ENCODE assay signal across 9 mouse cellular contexts in genomic region chr12:112576749-112577148, GRCm38 (mm10). TPM values are rescaled to one million over a fixed set of nuclear protein-coding genes. Genes with fewer than 3 reads are reported as not detected.
DNase-seq lines count a peak whose midpoint lies in the region; ATAC-seq and TF ChIP-seq lines count a peak whose summit lies in the region.
"Had no signal": no experiment of that assay in that cellular context is flagged by ENCODE, and none has a peak within 500 bp of the region (broad histone marks: within the 10 kb centered on the region; RNA-seq: fewer than 3 reads in every experiment).

No protein-coding gene starts in this region.

- peaks cover 43% of the 10 kb centered on the region for H3K4me1 ChIP-seq in kidney, embryonic 16.5 days (ENCODE audit: insufficient read depth, low read length)
- H3K4me1 ChIP-seq in limb, embryonic 13.5 days = peaks cover 33% of the 10 kb centered on the region

- no peaks in the 10 kb centered on the region for H3K36me3 ChIP-seq in kidney, embryonic 16.5 days (ENCODE audit: insufficient read depth, low read length)
- H3K36me3 ChIP-seq in C2C12 (ENCODE audit: control insufficient read depth, insufficient read depth) = no peaks in the 10 kb centered on the region
- no peaks in the 10 kb centered on the region for H3K36me3 ChIP-seq in limb, embryonic 13.5 days

- peak overlapping the region; percentile 34 for H3ac ChIP-seq in C2C12 (ENCODE audit: control insufficient read depth, insufficient read length, low read depth)

- no peaks in the 10 kb centered on the region for H3K27me3 ChIP-seq in kidney, embryonic 16.5 days (ENCODE audit: insufficient read depth, low read length)
- H3K27me3 ChIP-seq in C2C12 (ENCODE audit: control insufficient read depth, insufficient read depth, insufficient read length) = no peaks in the 10 kb centered on the region
- no peaks in the 10 kb centered on the region for H3K27me3 ChIP-seq in limb, embryonic 13.5 days

- intact Hi-C loops in gastrocnemius, postnatal 14 days (cut with DNase I; ENCODE audit: low total_unique reads) = no loop called here
- intact Hi-C loops in left cerebral cortex, postnatal 4 days (cut with DNase I) = no loop called here

- H3K9me3 ChIP-seq in kidney, embryonic 16.5 days (ENCODE audit: low read length) = no peaks in the 10 kb centered on the region
- H3K9me3 ChIP-seq in limb, embryonic 13.5 days = no peaks in the 10 kb centered on the region

- peak; percentile 89 for ATAC-seq in kidney, embryonic 16.5 days (ENCODE audit: low FRiP score, low TSS enrichment)
- peak; percentile 46; the same call in 1 of the 2 replicates for ATAC-seq in limb, embryonic 13.5 days (ENCODE audit: low FRiP score, low read depth)
- ATAC-seq: forebrain, embryonic 16.5 days had no signal

- H3K9ac ChIP-seq in kidney, embryonic 16.5 days (replicated peaks; ENCODE audit: low read length) = peak overlapping the region; percentile 48
- peak overlapping the region; percentile 48 for H3K9ac ChIP-seq in limb, embryonic 13.5 days

- WGBS in kidney, embryonic 16.5 days = 2% methylated on average over 3 of the region's 3 CpGs
- WGBS in limb, embryonic 13.5 days = 6% methylated on average over 3 of the region's 3 CpGs

- DNase-seq in kidney, adult 8-10 months = no peak
- DNase-seq in NIH3T3 (ENCODE audit: low read depth) = peak; percentile 76
- no peak for DNase-seq in gastrocnemius, postnatal 14 days
- DNase-seq in left cerebral cortex, postnatal 4 days = no peak
- DNase-seq: adrenal gland, postnatal 10 days had no signal

- H3K4me2 ChIP-seq in kidney, embryonic 16.5 days (replicated peaks; ENCODE audit: low read depth, low read length) = peak overlapping the region; percentile 40
- H3K4me2 ChIP-seq in limb, embryonic 13.5 days (replicated peaks) = peak overlapping the region; percentile 41

- TF ChIP-seq CTCF in C2C12 (IDR thresholded peaks at IDR 0.05; ENCODE audit: control insufficient read depth, insufficient read depth, insufficient read length) = no peak

- peak overlapping the region; percentile 94 for H3K27ac ChIP-seq in kidney, embryonic 16.5 days (ENCODE audit: low read length)
- peak overlapping the region; percentile 84 for H3K27ac ChIP-seq in limb, embryonic 13.5 days

- H3K4me3 ChIP-seq in kidney, embryonic 16.5 days (ENCODE audit: low read length) = no peak overlapping the region
- H3K4me3 ChIP-seq in C2C12 (ENCODE audit: insufficient read depth, poor library complexity, severe bottlenecking) = no peak overlapping the region
- no peak overlapping the region for H3K4me3 ChIP-seq in limb, embryonic 13.5 days

- no peaks in the 10 kb centered on the region for H3K79me2 ChIP-seq in C2C12 (ENCODE audit: control insufficient read depth, insufficient read depth)

- no peaks in the 10 kb centered on the region for H3K79me3 ChIP-seq in C2C12 (ENCODE audit: low read depth)

TF ChIP-seq in C2C12, 6 proteins besides CTCF, POLR2A, EP300 and RAD21:
- no peak for TF ChIP-seq FOSL1 (IDR thresholded peaks at IDR 0.05; ENCODE audit: insufficient read depth, low read length, poor library complexity, severe bottlenecking)
- TF ChIP-seq MYOD1 (IDR thresholded peaks at IDR 0.05; ENCODE audit: control insufficient read depth, insufficient read length, low read depth) = peak; percentile 50

RNA-seq across cellular contexts. Expression of gene Inf2, which starts 11.8 kb away (rescaled TPM):
- polyA plus RNA-seq in kidney, embryonic 16.5 days (2015; fragmentation: Nextera tagmentation; extraction: Ambion mirVana) = 4.7 and 5.3 TPM in 2 replicates
- 118 TPM for polyA plus RNA-seq in C2C12 (2012; fragmentation: generic; extraction: Trizol)
- 4.2 and 5.5 TPM in 2 replicates for polyA plus RNA-seq in limb, embryonic 13.5 days (2015; fragmentation: Nextera tagmentation; extraction: Ambion mirVana)
- 10 to 100 TPM; 15.0 to 16.1 TPM for total RNA-seq in gastrocnemius, postnatal 14 days (2021)
- total RNA-seq in left cerebral cortex, postnatal 4 days (2021) = 10 to 100 TPM; 24.7 to 26.7 TPM

RNA-seq across cellular contexts. Expression of gene Adssl1, which starts 43.1 kb away (rescaled TPM):
- polyA plus RNA-seq in kidney, embryonic 16.5 days (2015; fragmentation: Nextera tagmentation; extraction: Ambion mirVana) = 10.7 and 12.7 TPM in 2 replicates
- polyA plus RNA-seq in C2C12 (2012; fragmentation: generic; extraction: Trizol) = 10.1 TPM
- polyA plus RNA-seq in limb, embryonic 13.5 days (2015; fragmentation: Nextera tagmentation; extraction: Ambion mirVana) = 12.8 and 14.7 TPM in 2 replicates
- total RNA-seq in gastrocnemius, postnatal 14 days (2021) = 100 to 1,000 TPM; 462 to 471 TPM
- total RNA-seq in left cerebral cortex, postnatal 4 days (2021) = 1 to 10 TPM; 1.5 to 1.7 TPM

Comparison
In these comparisons a context has a peak if more than half of its experiments do, and no peak if none do; other contexts are left out.
1. RNA of gene Inf2, which starts 11.8 kb away (polyA plus RNA-seq): 118 TPM in C2C12 (single experiment); 4.2 to 5.5 TPM in limb, embryonic 13.5 days and 4.7 to 5.3 TPM in kidney, embryonic 16.5 days; every median in the first group is over 10 times any median in the second.